22 mouse cellular contexts compared by ENCODE assay signal in the genomic region with DNA sequence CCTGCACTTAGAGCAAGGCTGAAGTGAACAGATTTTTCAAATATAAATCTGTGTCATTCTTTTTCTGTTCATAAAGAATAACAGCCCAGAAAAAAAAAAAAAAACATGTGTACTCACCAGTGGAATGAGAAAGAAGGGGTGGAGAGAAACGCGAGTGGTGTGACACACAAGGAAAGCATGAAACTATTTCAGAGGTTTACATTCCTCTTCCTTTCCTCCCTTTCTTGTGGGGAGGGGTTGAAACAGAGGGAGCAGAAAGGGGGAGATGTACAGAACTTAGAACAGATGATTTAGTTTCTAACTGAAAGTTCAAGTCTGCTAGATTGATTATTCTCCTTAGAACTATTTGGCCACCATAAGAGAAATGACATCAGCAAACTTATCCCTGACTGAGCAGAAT. TPM values are rescaled to one million over a fixed set of nuclear protein-coding genes. Genes with fewer than 3 reads are reported as not detected.
DNase-seq lines count a peak whose midpoint lies in the region; ATAC-seq lines count a peak whose summit lies in the region.
"Had no signal": no experiment of that assay in that cellular context is flagged by ENCODE, and none has a peak within 500 bp of the region (broad histone marks: within the 10 kb centered on the region; RNA-seq: fewer than 3 reads in every experiment).

No protein-coding gene starts in this region.

- no peak overlapping the region for H3K4me2 ChIP-seq in embryonic facial prominence, embryonic 13.5 days
- 0 out of 2 replicates have a peak overlapping the region, but pooled peaks have one; percentile 18 for H3K4me2 ChIP-seq in lung, embryonic 15.5 days
- no peak overlapping the region for H3K4me2 ChIP-seq in hindbrain, embryonic 16.5 days (ENCODE audit: low read length)
- H3K4me2 ChIP-seq: limb, embryonic 12.5 days; liver, embryonic 15.5 days; neural tube, embryonic 12.5 days had no signal

- peak overlapping the region; percentile 39; the same call in 1 of the 2 replicates for H3K27ac ChIP-seq in embryonic facial prominence, embryonic 13.5 days
- no peak overlapping the region for H3K27ac ChIP-seq in embryonic facial prominence, embryonic 10.5 days (replicated peaks)
- 0 out of 2 replicates have a peak overlapping the region, but pooled peaks have one; percentile 68 for H3K27ac ChIP-seq in lung, embryonic 15.5 days
- H3K27ac ChIP-seq in midbrain, embryonic 10.5 days (replicated peaks): no peak overlapping the region
- no peak overlapping the region for H3K27ac ChIP-seq in hindbrain, embryonic 16.5 days (ENCODE audit: low read depth, low read length)
- H3K27ac ChIP-seq: hindbrain, embryonic 10.5 days; layer of hippocampus, adult 2 months; left cerebral cortex, adult 2 months; limb, embryonic 12.5 days; liver, embryonic 15.5 days; neural tube, embryonic 12.5 days had no signal

- WGBS in embryonic facial prominence, embryonic 13.5 days: 26% methylated on average over 2 of the region's 2 CpGs
- 77% methylated on average over 2 of the region's 2 CpGs for WGBS in embryonic facial prominence, embryonic 10.5 days
- WGBS in lung, embryonic 15.5 days: 19% methylated on average over 2 of the region's 2 CpGs
- WGBS in midbrain, embryonic 10.5 days: 74% methylated on average over 2 of the region's 2 CpGs
- 81% methylated on average over 2 of the region's 2 CpGs for WGBS in hindbrain, embryonic 16.5 days

- no peak for ATAC-seq in embryonic facial prominence, embryonic 13.5 days (ENCODE audit: insufficient number of reproducible peaks, insufficient read depth, low FRiP score, low TSS enrichment, low read depth)
- ATAC-seq in lung, embryonic 15.5 days (ENCODE audit: borderline replicate concordance, extremely low read depth, low FRiP score, low TSS enrichment): peak; percentile 51; the same call in 1 of the 2 replicates
- ATAC-seq in hindbrain, embryonic 16.5 days: no peak
- ATAC-seq: activated CD4-positive, CD25-positive, alpha-beta regulatory T cell, adult 4 months; forebrain, embryonic 16.5 days; inflammation-experienced regulatory T-cells, adult 6 months had no signal

- H3K4me1 ChIP-seq in embryonic facial prominence, embryonic 13.5 days: 0 out of 2 replicates have a peak, but pooled peaks cover 7% of the 10 kb centered on the region
- no peaks in the 10 kb centered on the region for H3K4me1 ChIP-seq in embryonic facial prominence, embryonic 10.5 days
- H3K4me1 ChIP-seq in lung, embryonic 15.5 days: peaks cover 6% of the 10 kb centered on the region; the same call in 1 of the 2 replicates
- no peaks in the 10 kb centered on the region for H3K4me1 ChIP-seq in midbrain, embryonic 10.5 days
- no peaks in the 10 kb centered on the region for H3K4me1 ChIP-seq in hindbrain, embryonic 16.5 days (ENCODE audit: control insufficient read depth, insufficient read depth, low read depth, low read length)
- H3K4me1 ChIP-seq: hindbrain, embryonic 10.5 days; limb, embryonic 12.5 days; liver, embryonic 15.5 days; neural tube, embryonic 12.5 days had no signal

- DNase-seq in embryonic facial prominence, embryonic 10.5 days (ENCODE audit: low spot score): no peak
- DNase-seq in lung, postnatal 14 days: no peak
- peak; percentile 13 for DNase-seq in lung, postnatal 10 days
- DNase-seq in midbrain, embryonic 10.5 days (ENCODE audit: low spot score): no peak
- DNase-seq in T-cell, adult 2 months (ENCODE audit: low spot score): no peak
- DNase-seq: embryo, embryonic 11 days; heart, adult 11 months; spleen, adult 18-20 months; thymus, postnatal 14 days had no signal

- no peak overlapping the region for H3K4me3 ChIP-seq in embryonic facial prominence, embryonic 13.5 days
- H3K4me3 ChIP-seq in embryonic facial prominence, embryonic 10.5 days: no peak overlapping the region
- no peak overlapping the region for H3K4me3 ChIP-seq in lung, embryonic 15.5 days
- no peak overlapping the region for H3K4me3 ChIP-seq in midbrain, embryonic 10.5 days
- no peak overlapping the region for H3K4me3 ChIP-seq in hindbrain, embryonic 16.5 days (ENCODE audit: low read length)
- H3K4me3 ChIP-seq: hindbrain, embryonic 10.5 days; layer of hippocampus, adult 2 months; left cerebral cortex, adult 2 months; limb, embryonic 12.5 days; liver, embryonic 15.5 days; neural tube, embryonic 12.5 days had no signal

- no peaks in the 10 kb centered on the region for H3K36me3 ChIP-seq in embryonic facial prominence, embryonic 13.5 days
- no peaks in the 10 kb centered on the region for H3K36me3 ChIP-seq in embryonic facial prominence, embryonic 10.5 days (replicated peaks)
- no peaks in the 10 kb centered on the region for H3K36me3 ChIP-seq in lung, embryonic 15.5 days
- no peaks in the 10 kb centered on the region for H3K36me3 ChIP-seq in midbrain, embryonic 10.5 days
- no peaks in the 10 kb centered on the region for H3K36me3 ChIP-seq in hindbrain, embryonic 16.5 days (ENCODE audit: control insufficient read depth, insufficient read depth, low read length)
- H3K36me3 ChIP-seq: hindbrain, embryonic 10.5 days; limb, embryonic 12.5 days; liver, embryonic 15.5 days; neural tube, embryonic 12.5 days had no signal

- no peak overlapping the region for H3K9ac ChIP-seq in embryonic facial prominence, embryonic 13.5 days
- H3K9ac ChIP-seq in lung, embryonic 15.5 days: no peak overlapping the region
- H3K9ac ChIP-seq in hindbrain, embryonic 16.5 days (ENCODE audit: low read depth, low read length): no peak overlapping the region
- H3K9ac ChIP-seq: limb, embryonic 12.5 days; liver, embryonic 15.5 days; neural tube, embryonic 12.5 days had no signal

- H3K9me3 ChIP-seq in embryonic facial prominence, embryonic 13.5 days: no peaks in the 10 kb centered on the region
- H3K9me3 ChIP-seq in embryonic facial prominence, embryonic 10.5 days: no peaks in the 10 kb centered on the region
- no peaks in the 10 kb centered on the region for H3K9me3 ChIP-seq in lung, embryonic 15.5 days
- H3K9me3 ChIP-seq in midbrain, embryonic 10.5 days (replicated peaks): no peaks in the 10 kb centered on the region
- H3K9me3 ChIP-seq in hindbrain, embryonic 16.5 days (ENCODE audit: control insufficient read depth, low read length): no peaks in the 10 kb centered on the region
- H3K9me3 ChIP-seq: hindbrain, embryonic 10.5 days; limb, embryonic 12.5 days; liver, embryonic 15.5 days; neural tube, embryonic 12.5 days had no signal

- H3K27me3 ChIP-seq in embryonic facial prominence, embryonic 13.5 days: no peaks in the 10 kb centered on the region
- no peaks in the 10 kb centered on the region for H3K27me3 ChIP-seq in embryonic facial prominence, embryonic 10.5 days (replicated peaks; ENCODE audit: low read depth, poor library complexity, severe bottlenecking)
- H3K27me3 ChIP-seq in lung, embryonic 15.5 days: no peaks in the 10 kb centered on the region
- no peaks in the 10 kb centered on the region for H3K27me3 ChIP-seq in midbrain, embryonic 10.5 days (ENCODE audit: low read depth, poor library complexity, severe bottlenecking)
- H3K27me3 ChIP-seq in hindbrain, embryonic 16.5 days (replicated peaks; ENCODE audit: control insufficient read depth, insufficient read depth, low read length): no peaks in the 10 kb centered on the region
- H3K27me3 ChIP-seq: CH12.LX; limb, embryonic 12.5 days; liver, embryonic 15.5 days; neural tube, embryonic 12.5 days had no signal

RNA-seq across cellular contexts. Expression of a gene that starts 38.1 kb away (rescaled TPM):
- polyA plus RNA-seq in embryonic facial prominence, embryonic 13.5 days (2015; fragmentation: Nextera tagmentation; extraction: Ambion mirVana): 125 and 132 TPM in 2 replicates
- 21.7 and 26.0 TPM in 2 replicates for polyA plus RNA-seq in embryonic facial prominence, embryonic 10.5 days (2016; fragmentation: Nextera tagmentation; extraction: Ambion mirVana)
- 83.5 and 85.9 TPM in 2 replicates for polyA plus RNA-seq in lung, embryonic 15.5 days (2015; fragmentation: Nextera tagmentation; extraction: Ambion mirVana)
- 21.5 and 32.0 TPM in 2 replicates for polyA plus RNA-seq in midbrain, embryonic 10.5 days (2016; fragmentation: Nextera tagmentation; extraction: Ambion mirVana)
- polyA plus RNA-seq in hindbrain, embryonic 16.5 days (2015; fragmentation: Nextera tagmentation; extraction: Ambion mirVana): 9.3 and 16.5 TPM in 2 replicates
- polyA plus RNA-seq: inflammation-experienced regulatory T-cells, adult 6 months had no signal

Comparison
In these comparisons a context has a peak if more than half of its experiments do, and no peak if none do; other contexts are left out.
1. H3K27ac ChIP-seq: peak in embryonic facial prominence, embryonic 13.5 days (single experiment) and lung, embryonic 15.5 days (single experiment); none in embryonic facial prominence, embryonic 10.5 days (single experiment), midbrain, embryonic 10.5 days (single experiment) and hindbrain, embryonic 16.5 days (single experiment).